Mouse (Mus musculus): Measurements from ENCODE around the gene Atp9a.

DNA sequence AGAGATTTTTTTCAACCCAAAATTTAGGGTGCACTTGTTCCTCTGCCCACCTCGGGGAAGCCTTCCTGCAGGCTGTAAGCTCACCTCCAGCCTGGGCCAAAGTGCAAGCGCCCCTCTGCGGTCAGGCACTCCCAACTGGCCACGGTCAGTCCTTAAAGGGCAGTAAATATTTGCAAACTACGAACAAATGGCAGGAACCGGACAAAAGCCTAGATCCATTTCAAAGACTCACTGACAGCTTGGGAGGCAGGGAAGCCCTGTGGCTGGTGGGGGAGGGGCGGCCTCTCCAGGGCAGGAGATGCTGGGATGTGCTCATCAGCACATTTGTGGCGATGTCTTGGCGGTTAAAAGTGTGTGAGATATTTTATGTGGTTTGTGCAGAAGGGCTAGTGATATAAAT lies 37.8 kb upstream of the Atp9a start:
- no peak for TF ChIP-seq CTCF (conservative IDR thresholded peaks at IDR 0.05; ENCODE audit: insufficient read depth, insufficient read length, low read depth, low read length)
- no peak for TF ChIP-seq POLR2A (IDR thresholded peaks at IDR 0.05; ENCODE audit: low read depth, low read length)
